Mouse (Mus musculus) lung, postnatal 10 days (tissue): ENCODE data around the gene Gm21863.
"Not testable (repeated sequence)": the region's sequence is repeated elsewhere in the genome, so short reads cannot be mapped to it uniquely, and the experiment has no call there.

ENCODE experiments used
- DNase-seq: peaks from one replicate; pipeline ENCODE4 v3.0.0; 2021

Gm21863 gene

DNA sequence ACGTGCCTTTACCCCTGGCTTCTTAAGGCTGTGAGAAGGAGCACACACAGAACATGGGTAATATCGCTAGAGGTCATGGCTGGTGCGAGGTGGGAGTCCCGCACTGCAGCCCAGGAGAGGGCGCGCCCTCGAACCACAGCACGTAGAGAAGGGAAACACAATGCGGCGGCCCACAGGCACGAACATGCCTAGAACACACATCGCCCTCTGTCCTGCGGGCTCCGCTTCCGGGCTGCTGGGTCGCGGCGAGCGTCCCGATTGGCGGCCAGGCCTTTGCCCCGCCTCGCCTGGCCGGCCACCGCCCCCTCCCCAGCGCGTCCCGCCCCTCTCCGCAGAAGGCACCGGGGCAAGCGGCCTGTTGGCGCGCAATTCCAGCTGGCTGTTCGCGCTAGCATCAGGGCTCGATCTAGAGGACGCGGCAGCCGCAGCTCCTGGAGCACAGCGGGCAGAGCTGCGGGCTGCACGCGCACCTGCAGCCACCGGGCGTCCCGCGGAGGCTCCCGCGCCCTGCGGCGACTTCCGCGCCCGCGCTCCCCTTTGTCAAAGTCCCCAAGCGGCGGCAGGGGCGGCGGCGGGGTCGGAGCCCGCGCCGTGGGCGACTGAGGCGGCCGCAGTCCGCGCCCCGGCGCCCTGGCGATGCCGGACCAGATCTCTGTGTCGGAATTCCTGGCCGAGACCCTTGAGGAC, at the start of gene Gm21863:
TSS of gene Gm21863 (plus strand) at position 637 of the 687 bp plus-strand sequence.
- not testable (repeated sequence) for DNase-seq

DNA sequence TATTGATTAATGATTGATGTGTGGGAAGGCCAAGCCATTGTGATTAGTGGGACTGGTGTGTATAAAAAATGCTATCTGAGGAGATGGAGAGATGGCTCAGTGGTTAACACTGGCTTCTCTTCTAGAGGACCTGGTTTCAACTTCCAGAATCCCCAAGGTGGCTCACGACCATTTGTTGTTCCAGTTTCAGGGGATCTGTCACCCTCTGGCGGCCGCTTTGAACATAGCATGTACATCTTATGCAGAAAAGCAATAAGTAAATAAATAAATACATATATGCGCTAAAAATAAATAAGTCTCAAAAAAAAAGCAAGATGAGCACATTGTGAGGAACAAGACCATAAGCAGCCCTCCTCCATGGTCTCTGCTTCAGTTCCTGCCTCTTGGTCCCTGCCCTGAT, 26.3 kb upstream of the Gm21863 start:
- DNase-seq = not testable (repeated sequence)
